Mouse (Mus musculus) midbrain, postnatal 0 days (tissue): ENCODE results near the gene Atg16l1. TPM values are rescaled to one million over a fixed set of nuclear protein-coding genes. Genes with fewer than 3 reads are reported as not detected.

Experiments
- ATAC-seq: fragments of 200-750 bp; cut with Nextera tagmentation; 2 replicates; pipeline ENCODE4 v1.8.0; 2017; ENCODE audit warnings: moderate number of reproducible peaks, mild to moderate bottlenecking, moderate TSS enrichment, moderate library complexity; ENCODE audit not compliant: low FRiP score
- DNase-seq: peaks from one replicate; pipeline ENCODE4 v3.0.0-alpha.2; 2015; ENCODE audit warnings: low spot score
- H3K27ac ChIP-seq: fragments of 300-500 bp; sonication (generic); 2 replicates; pipeline ENCODE4 v1.5.1; 2014; ENCODE audit warnings: low read depth, mild to moderate bottlenecking, low read length, mixed read lengths
- H3K27me3 ChIP-seq: fragments of 300-500 bp; sonication (generic); 2 replicates; pipeline ENCODE4 v1.6.1; 2014; ENCODE audit warnings: low read length, control low read depth, mixed read lengths; ENCODE audit not compliant: insufficient read depth
- H3K36me3 ChIP-seq: fragments of 300-500 bp; sonication (generic); 2 replicates; pipeline ENCODE4 v1.6.1; 2014; ENCODE audit warnings: low read length, control low read depth, mixed read lengths; ENCODE audit not compliant: insufficient read depth
- H3K4me1 ChIP-seq: fragments of 300-500 bp; sonication (generic); 2 replicates; pipeline ENCODE4 v1.6.1; 2014; ENCODE audit warnings: mild to moderate bottlenecking, control low read depth, antibody characterized with exemption, low read length, mixed read lengths; ENCODE audit not compliant: insufficient read depth
- H3K4me2 ChIP-seq: fragments of 300-500 bp; sonication (generic); 2 replicates; pipeline ENCODE4 v1.6.1; 2014; ENCODE audit warnings: low read depth, mild to moderate bottlenecking, low read length, mixed read lengths; ENCODE audit not compliant: poor library complexity, severe bottlenecking
- H3K4me3 ChIP-seq: fragments of 300-500 bp; sonication (generic); 2 replicates; pipeline ENCODE4 v1.5.1; 2014; ENCODE audit warnings: low read depth, mild to moderate bottlenecking, low read length, moderate library complexity
- H3K9ac ChIP-seq: fragments of 300-500 bp; sonication (generic); replicated peaks from 2 replicates; pipeline ENCODE4 v1.6.1; 2014; ENCODE audit warnings: mild to moderate bottlenecking, low read length, moderate library complexity, mixed read lengths; ENCODE audit not compliant: poor library complexity, severe bottlenecking
- H3K9me3 ChIP-seq: fragments of 300-500 bp; sonication (generic); 2 replicates; pipeline ENCODE4 v1.6.1; 2016; ENCODE audit warnings: low read length, control low read depth
- CTCF ChIP-seq: IDR thresholded peaks from 2 replicates; pipeline ENCODE4 v1.5.1; 2016; ENCODE audit warnings: antibody characterized with exemption, mild to moderate bottlenecking
- WGBS: fragments of 180-500 bp; shearing (Covaris S2); extraction: QIAGEN DNeasy Blood & Tissue Kit; methylation state at CpG from one replicate; pipeline ENCODE4 v1.1.7; 2014; 5-methylcytosine and 5-hydroxymethylcytosine counted together
- polyA plus RNA-seq: library from polyadenylated mRNA; unstranded; fragments of >200 nt; fragmentation: Nextera tagmentation; extraction: Ambion mirVana; gene quantifications from 2 replicates; pipeline ENCODE4 v1.2.1, GENCODE M21; 2015
- total RNA-seq: library from RNA; depleted of rRNA; stranded (reverse); fragments of >200 nt; gene quantifications from 2 replicates; pipeline ENCODE4 v1.2.3, GENCODE M21; 2014; rRNA removed

Atg16l1 gene
- total and polyA plus RNA-seq, 2 experiments from 2014 or later: 65.4 to 69.5 TPM

- Histone ChIP-seq H3K4me3 (no peak overlapping the region), H3K4me2 (no peak overlapping the region), H3K9ac (no peak overlapping the region), H3K4me1 (no peaks in the 10 kb centered on the region), H3K9me3 (no peaks in the 10 kb centered on the region), H3K36me3 (no peaks in the 10 kb centered on the region), H3K27ac (no peak overlapping the region), H3K27me3 (no peaks in the 10 kb centered on the region)
- TF ChIP-seq CTCF: no peak
- ATAC-seq (no peak), DNase-seq (no peak)
- 46% methylated on average over 5 of the region's 5 CpGs for WGBS
Measured at GRCm38 (mm10) chr1:87837018-87837417, 81.3 kb downstream of the Atg16l1 start.

GRCm38 (mm10) chr1:87840411-87841208, 84.9 kb downstream of the Atg16l1 start:
- Histone ChIP-seq H3K36me3 (no peaks in the 10 kb centered on the region), H3K9ac (no peak overlapping the region), H3K9me3 (no peaks in the 10 kb centered on the region), H3K27ac (no peak overlapping the region), H3K27me3 (no peaks in the 10 kb centered on the region), H3K4me1 (no peaks in the 10 kb centered on the region), H3K4me2 (no peak overlapping the region), H3K4me3 (no peak overlapping the region)
- DNase-seq (no peak), ATAC-seq (no peak)
- WGBS: 79% methylated on average over 11 of the region's 11 CpGs
- TF ChIP-seq CTCF: no peak

Other genes with a start within 250 kb of the Atg16l1 start
- 1.1 and 1.3 TPM in 2 replicates for gene Neu2, start 246.0 kb upstream of the Atg16l1 start, total RNA-seq
- gene Neu2, start 246.0 kb upstream of the Atg16l1 start, polyA plus RNA-seq: 1.1 and 2.0 TPM in 2 replicates
- gene Ngef, start 182.0 kb upstream of the Atg16l1 start, total RNA-seq: 51.4 and 55.4 TPM in 2 replicates
- gene Ngef, start 182.0 kb upstream of the Atg16l1 start, polyA plus RNA-seq: 43.9 and 45.7 TPM in 2 replicates
- 6.4 and 9.8 TPM in 2 replicates for gene Inpp5d, start 135.6 kb upstream of the Atg16l1 start, total RNA-seq
- 2.6 and 3.1 TPM in 2 replicates for gene Inpp5d, start 135.6 kb upstream of the Atg16l1 start, polyA plus RNA-seq
- gene Sag, start 47.8 kb downstream of the Atg16l1 start, total RNA-seq: not detected in 2 replicates
- gene Sag, start 47.8 kb downstream of the Atg16l1 start, polyA plus RNA-seq: 1.2 and 1.9 TPM in 2 replicates
- 75.1 and 77.5 TPM in 2 replicates for gene Dgkd, start 97.4 kb downstream of the Atg16l1 start, total RNA-seq
- gene Dgkd, start 97.4 kb downstream of the Atg16l1 start, polyA plus RNA-seq: 36.6 and 38.2 TPM in 2 replicates